Mouse (Mus musculus) midbrain, embryonic 16.5 days (tissue): ENCODE measurements at regions not wholly inside any gene's neighbourhood (a gene's known extent, or its start where the extent isn't known, plus 50 kb on each side); places are given as distances from the start of the nearest gene placed in this dataset.

ENCODE experiments used
- ATAC-seq: fragments of 200-750 bp; cut with Nextera tagmentation; 2 replicates; pipeline ENCODE4 v1.8.0; 2017; ENCODE audit warnings: moderate TSS enrichment
- H3K27ac ChIP-seq: fragments of 300-500 bp; sonication (generic); 2 replicates; pipeline ENCODE4 v1.5.1; 2014; ENCODE audit warnings: mild to moderate bottlenecking, low read length, mixed read lengths
- H3K27me3 ChIP-seq: fragments of 300-500 bp; sonication (generic); 2 replicates; pipeline ENCODE4 v1.6.1; 2014; ENCODE audit warnings: low read depth, low read length, mixed read lengths; ENCODE audit not compliant: control insufficient read depth, insufficient read depth
- H3K36me3 ChIP-seq: fragments of 300-500 bp; sonication (generic); 2 replicates; pipeline ENCODE4 v1.6.1; 2014; ENCODE audit warnings: mild to moderate bottlenecking, low read length, moderate library complexity, mixed read lengths; ENCODE audit not compliant: control insufficient read depth, insufficient read depth
- H3K4me1 ChIP-seq: fragments of 300-500 bp; sonication (generic); 2 replicates; pipeline ENCODE4 v1.6.1; 2014; ENCODE audit warnings: mild to moderate bottlenecking, low read length, mixed read lengths; ENCODE audit not compliant: control insufficient read depth, insufficient read depth
- H3K4me2 ChIP-seq: fragments of 300-500 bp; sonication (generic); 2 replicates; pipeline ENCODE4 v1.6.1; 2014; ENCODE audit warnings: mild to moderate bottlenecking, low read length, mixed read lengths
- H3K4me3 ChIP-seq: fragments of 300-500 bp; sonication (generic); 2 replicates; pipeline ENCODE4 v1.5.1; 2014; ENCODE audit warnings: low read depth, mild to moderate bottlenecking, low read length, moderate library complexity, mixed read lengths
- H3K9ac ChIP-seq: fragments of 300-500 bp; sonication (generic); 2 replicates; pipeline ENCODE4 v1.6.1; 2014; ENCODE audit warnings: low read depth, low read length, mixed read lengths
- H3K9me3 ChIP-seq: fragments of 300-500 bp; sonication (generic); replicated peaks from 2 replicates; pipeline ENCODE4 v1.6.1; 2014; ENCODE audit warnings: mild to moderate bottlenecking, low read length, mixed read lengths; ENCODE audit not compliant: control insufficient read depth, poor library complexity, severe bottlenecking
- WGBS: fragments of 180-500 bp; shearing (Covaris S2); extraction: QIAGEN DNeasy Blood & Tissue Kit; methylation state at CpG from one replicate; pipeline ENCODE4 v1.1.7; 2014; 5-methylcytosine and 5-hydroxymethylcytosine counted together

DNA sequence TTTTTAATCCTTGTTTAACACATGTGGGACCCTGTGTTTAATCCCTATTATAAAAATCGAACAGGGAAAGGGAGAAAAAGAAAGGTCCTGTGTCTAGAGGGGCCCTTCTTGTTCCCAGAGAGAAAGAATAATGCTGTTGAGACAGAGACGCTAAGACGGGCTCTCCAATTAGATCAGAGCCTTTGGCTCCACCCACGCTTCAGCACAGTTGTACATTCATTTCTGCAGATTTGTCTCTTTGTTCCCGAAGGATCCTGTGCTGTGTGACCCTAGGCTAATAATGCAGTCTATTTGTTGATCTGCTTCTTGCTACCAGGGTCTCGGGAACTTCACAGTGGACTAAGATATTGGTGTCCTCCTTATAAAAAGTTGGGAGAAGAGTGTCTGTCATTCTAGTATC is 92.0 kb downstream of the Cdc5l start:
- H3K27ac ChIP-seq = no peak overlapping the region
- H3K36me3 ChIP-seq = no peaks in the 10 kb centered on the region
- WGBS = 22% methylated on average over 6 of the region's 6 CpGs
- no peaks in the 10 kb centered on the region for H3K9me3 ChIP-seq
- no peaks in the 10 kb centered on the region for H3K27me3 ChIP-seq
- no peak for ATAC-seq
- no peak overlapping the region for H3K4me3 ChIP-seq
- no peak overlapping the region for H3K9ac ChIP-seq
- H3K4me1 ChIP-seq = peaks cover 5% of the 10 kb centered on the region; the same call in 1 of the 2 replicates
- H3K4me2 ChIP-seq = no peak overlapping the region

DNA sequence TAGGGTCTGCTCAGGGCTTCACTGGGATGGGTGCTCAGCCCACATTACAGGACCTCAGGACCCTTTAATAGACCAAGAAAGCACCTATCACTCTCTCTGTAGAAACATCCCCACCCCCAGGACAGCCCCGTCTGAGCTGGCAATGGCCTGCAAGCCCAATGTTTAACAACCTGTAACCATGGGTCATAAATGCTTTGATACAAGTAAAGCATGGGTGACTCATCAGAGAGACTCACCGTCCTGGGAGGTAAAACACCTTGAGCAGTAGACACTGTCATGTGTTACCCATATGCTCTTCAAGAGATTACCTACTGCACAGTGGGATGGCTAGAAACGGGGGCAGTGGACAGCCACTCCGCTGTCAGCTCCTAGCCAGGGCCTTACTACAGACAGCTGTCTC is 92.7 kb downstream of the Cdc5l start:
- H3K36me3 ChIP-seq = no peaks in the 10 kb centered on the region

DNA sequence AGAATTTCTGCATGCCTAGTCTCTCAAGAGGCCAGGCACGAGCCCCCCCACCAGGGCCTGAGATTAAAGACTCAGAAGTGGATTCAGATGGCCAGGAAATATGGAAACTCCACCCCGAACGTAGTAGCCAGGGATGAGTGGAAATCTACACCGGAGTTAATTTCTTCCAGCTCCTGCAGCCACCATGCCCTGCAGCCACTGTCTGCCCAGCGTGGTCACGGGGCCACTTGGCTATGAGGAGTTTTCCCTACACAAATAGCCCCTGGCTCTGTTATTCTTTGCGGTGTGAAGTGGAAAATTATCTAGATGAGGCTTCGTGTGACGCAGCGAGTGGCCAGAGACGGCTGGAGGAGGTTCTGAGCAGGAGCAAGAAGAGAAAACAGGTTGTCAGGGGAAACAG is 94.3 kb downstream of the Cdc5l start:
- Histone ChIP-seq H3K36me3 (no peaks in the 10 kb centered on the region), H3K4me2 (no peak overlapping the region), H3K9ac (no peak overlapping the region), H3K27me3 (no peaks in the 10 kb centered on the region), H3K27ac (no peak overlapping the region), H3K9me3 (no peaks in the 10 kb centered on the region), H3K4me3 (no peak overlapping the region), H3K4me1 (peaks cover 5% of the 10 kb centered on the region; the same call in 1 of the 2 replicates)
- no peak for ATAC-seq
- WGBS = 70% methylated on average over 11 of the region's 11 CpGs

More for the DNA sequence above, 92.7 kb downstream of the Cdc5l start:
- H3K4me1 ChIP-seq = peaks cover 5% of the 10 kb centered on the region; the same call in 1 of the 2 replicates
- H3K9ac ChIP-seq = no peak overlapping the region
- H3K27ac ChIP-seq = no peak overlapping the region
- WGBS = 82% methylated on average over 4 of the region's 4 CpGs
- no peak overlapping the region for H3K4me2 ChIP-seq
- no peak for ATAC-seq
- H3K4me3 ChIP-seq = no peak overlapping the region
- H3K27me3 ChIP-seq = no peaks in the 10 kb centered on the region
- H3K9me3 ChIP-seq = no peaks in the 10 kb centered on the region

DNA sequence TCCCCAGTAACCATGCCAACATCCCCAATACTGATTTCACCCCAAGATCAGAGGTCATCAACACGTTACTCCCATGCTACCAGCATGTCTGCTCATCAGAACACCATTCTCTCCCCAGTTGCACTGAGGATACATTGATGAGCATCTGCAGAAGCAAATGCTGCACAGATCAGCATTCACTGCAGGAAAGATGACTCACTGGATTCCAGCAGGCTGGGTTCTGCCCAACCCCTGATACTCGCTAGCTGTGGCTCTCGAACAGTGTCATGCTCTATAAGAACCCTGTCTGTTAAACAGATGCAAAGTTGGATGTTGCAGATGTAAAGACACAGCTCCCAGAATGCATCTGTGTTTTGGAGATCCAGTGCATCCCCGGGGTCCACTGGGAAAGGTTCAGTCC is 95.5 kb downstream of the Cdc5l start:
- Histone ChIP-seq H3K9me3 (no peaks in the 10 kb centered on the region), H3K27ac (no peak overlapping the region), H3K27me3 (no peaks in the 10 kb centered on the region), H3K4me2 (no peak overlapping the region), H3K9ac (no peak overlapping the region), H3K4me3 (no peak overlapping the region), H3K4me1 (peaks cover 5% of the 10 kb centered on the region; the same call in 1 of the 2 replicates), H3K36me3 (no peaks in the 10 kb centered on the region)
- 85% methylated on average over 4 of the region's 4 CpGs for WGBS
- ATAC-seq = no peak

DNA sequence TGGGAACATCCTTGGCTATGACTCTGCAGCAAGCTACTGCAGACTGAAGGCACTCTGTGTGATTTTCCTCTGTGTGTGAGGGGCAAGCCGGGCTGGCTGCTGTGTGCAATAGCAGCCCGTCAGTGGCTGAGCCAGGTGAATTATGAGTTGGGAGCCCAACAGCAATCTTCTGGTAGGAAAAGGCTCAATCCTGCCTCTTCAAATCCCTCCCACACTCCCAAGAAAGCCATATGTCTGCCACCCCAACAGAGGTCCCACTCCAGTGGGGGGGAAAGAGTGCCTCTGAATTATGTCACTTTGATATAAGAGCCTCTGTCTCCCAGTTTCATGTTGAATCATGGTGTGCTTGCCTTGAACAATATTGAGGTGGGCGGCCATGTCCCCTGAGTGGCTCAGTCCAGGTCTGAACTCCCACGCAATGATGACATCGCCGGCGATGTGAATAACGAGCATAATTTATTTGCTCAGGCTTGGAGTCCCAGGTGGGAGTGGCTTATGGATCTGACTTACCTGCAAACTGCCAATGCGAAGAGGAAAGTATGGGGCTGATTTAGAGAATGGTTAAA is 97.9 kb downstream of the Cdc5l start:
- Histone ChIP-seq H3K9me3 (no peaks in the 10 kb centered on the region), H3K4me2 (no peak overlapping the region), H3K4me1 (no peaks in the 10 kb centered on the region), H3K27me3 (no peaks in the 10 kb centered on the region), H3K27ac (no peak overlapping the region), H3K9ac (no peak overlapping the region), H3K4me3 (no peak overlapping the region), H3K36me3 (no peaks in the 10 kb centered on the region)
- no peak for ATAC-seq
- WGBS = 93% methylated on average over 9 of the region's 9 CpGs

DNA sequence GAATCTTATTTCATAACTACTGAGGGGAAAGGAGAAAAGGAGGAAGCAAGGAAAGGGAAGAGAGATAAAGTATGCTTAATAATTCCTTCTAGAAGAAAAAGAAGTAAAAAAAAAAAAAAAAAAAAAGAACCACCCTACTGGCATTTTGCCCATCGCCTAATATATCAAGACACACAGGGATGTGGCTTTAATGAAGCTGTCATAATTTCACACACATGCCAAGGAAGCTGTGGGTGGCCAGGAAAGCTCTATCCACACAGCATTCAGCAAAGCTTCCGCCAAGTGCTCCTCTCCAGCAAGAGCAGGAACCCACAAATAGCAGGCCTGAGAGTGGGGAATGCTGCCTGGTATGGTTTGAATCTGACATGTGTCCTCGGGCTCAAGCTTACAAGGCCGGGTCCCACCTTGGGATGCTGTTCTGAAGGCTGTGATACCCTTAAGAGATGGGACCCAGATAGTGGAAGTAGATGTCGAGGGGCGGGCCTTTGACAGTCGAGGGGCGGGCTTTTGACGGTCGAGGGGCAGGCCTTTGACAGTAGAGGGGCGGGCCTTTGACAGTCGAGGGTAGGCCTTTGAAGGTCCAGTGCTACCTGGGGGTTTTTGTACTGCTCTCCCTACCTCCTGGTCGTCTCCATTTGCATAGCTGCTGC is 98.7 kb downstream of the Cdc5l start:
- H3K36me3 ChIP-seq = no peaks in the 10 kb centered on the region
- no peaks in the 10 kb centered on the region for H3K4me1 ChIP-seq
- H3K27me3 ChIP-seq = no peaks in the 10 kb centered on the region
- no peak overlapping the region for H3K4me3 ChIP-seq
- H3K27ac ChIP-seq = no peak overlapping the region
- no peak overlapping the region for H3K4me2 ChIP-seq
- ATAC-seq = no peak
- no peak overlapping the region for H3K9ac ChIP-seq
- 71% methylated on average over 13 of the region's 13 CpGs for whole genome bisulfite sequencing
- no peaks in the 10 kb centered on the region for H3K9me3 ChIP-seq

DNA sequence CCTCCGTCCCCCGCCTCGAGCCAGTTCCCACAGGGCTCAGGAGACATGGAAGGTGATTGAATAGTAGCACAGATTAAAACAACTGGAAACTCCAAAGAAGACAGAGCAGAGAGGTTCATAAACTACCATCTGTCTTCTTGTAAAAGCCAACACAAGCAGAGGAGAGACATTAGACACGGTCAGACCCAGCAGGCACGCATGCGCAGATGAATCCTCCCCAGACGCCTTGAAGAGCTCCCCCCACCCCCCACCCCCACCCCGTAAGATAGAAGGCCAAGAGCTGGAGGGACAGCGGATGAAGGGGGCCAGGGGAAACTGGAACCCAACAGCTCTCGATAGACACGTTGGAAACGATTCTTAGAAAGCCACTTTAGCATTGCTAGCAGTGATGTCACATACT is 101.2 kb downstream of the Cdc5l start:
- Histone ChIP-seq H3K27me3 (no peaks in the 10 kb centered on the region), H3K4me1 (no peaks in the 10 kb centered on the region), H3K36me3 (no peaks in the 10 kb centered on the region), H3K9ac (no peak overlapping the region), H3K27ac (no peak overlapping the region), H3K4me3 (no peak overlapping the region), H3K9me3 (no peaks in the 10 kb centered on the region), H3K4me2 (no peak overlapping the region)
- WGBS = 73% methylated on average over 12 of the region's 12 CpGs
- ATAC-seq = no peak

DNA sequence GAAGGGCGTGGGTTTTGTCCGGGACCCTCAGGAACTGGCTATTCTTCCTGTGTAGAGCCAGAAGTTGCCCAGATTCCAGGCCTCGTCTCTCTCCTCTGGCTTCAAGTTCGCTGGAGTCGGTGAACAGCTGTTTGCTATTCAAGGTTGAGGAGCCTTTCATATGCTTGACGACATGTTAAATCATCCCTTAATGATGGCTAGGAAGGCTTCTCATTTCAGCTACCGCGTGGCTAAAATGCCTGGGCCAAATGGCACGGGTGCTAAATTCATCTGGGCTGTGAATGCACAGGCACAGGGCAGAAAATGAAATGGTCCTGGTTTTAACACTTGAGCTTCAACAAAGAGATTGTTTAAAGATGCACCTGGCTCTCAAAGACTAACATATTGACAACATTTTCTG is 104.3 kb downstream of the Cdc5l start:
- WGBS = 69% methylated on average over 9 of the region's 9 CpGs
- Histone ChIP-seq H3K9ac (no peak overlapping the region), H3K4me3 (no peak overlapping the region), H3K4me1 (0 out of 2 replicates have a peak, but pooled peaks cover 4% of the 10 kb centered on the region), H3K27ac (no peak overlapping the region), H3K27me3 (no peaks in the 10 kb centered on the region), H3K4me2 (no peak overlapping the region), H3K9me3 (no peaks in the 10 kb centered on the region), H3K36me3 (no peaks in the 10 kb centered on the region)
- ATAC-seq = no peak

DNA sequence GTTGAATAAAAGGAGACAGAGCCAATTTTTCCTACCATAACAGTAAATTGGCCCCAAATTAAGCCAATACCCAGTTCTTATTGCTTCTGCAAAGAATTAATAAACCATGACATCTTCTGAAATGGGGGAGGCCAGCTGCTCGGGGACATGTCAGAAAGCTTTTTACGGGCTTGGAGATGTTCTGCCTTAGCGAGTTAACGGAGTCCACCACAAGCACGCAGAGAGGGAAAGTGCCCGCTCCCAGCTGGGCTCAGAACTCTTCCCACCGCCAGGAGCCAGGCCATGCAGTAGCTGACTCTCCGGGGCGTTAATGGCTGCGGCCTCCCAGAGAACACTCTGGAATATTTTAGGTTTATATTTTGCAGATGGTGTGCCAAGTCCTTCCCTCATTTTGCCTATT is 106.8 kb downstream of the Cdc5l start:
- no peak overlapping the region for H3K4me2 ChIP-seq
- 0 out of 2 replicates have a peak, but pooled peaks cover 4% of the 10 kb centered on the region for H3K4me1 ChIP-seq
- H3K4me3 ChIP-seq = no peak overlapping the region
- H3K9ac ChIP-seq = no peak overlapping the region
- no peak overlapping the region for H3K27ac ChIP-seq
- no peak for ATAC-seq
- no peaks in the 10 kb centered on the region for H3K9me3 ChIP-seq
- 35% methylated on average over 10 of the region's 10 CpGs for WGBS
- H3K36me3 ChIP-seq = no peaks in the 10 kb centered on the region
- H3K27me3 ChIP-seq = no peaks in the 10 kb centered on the region
